Mouse (Mus musculus) neutrophil, adult 5-6 weeks (primary cell): Measurements from ENCODE around the gene Mindy1. TPM values are rescaled to one million over a fixed set of nuclear protein-coding genes. Genes with fewer than 3 reads are reported as not detected.

Source experiments
- ATAC-seq: fragments of 151-379, 151-347 bp; 2 replicates; pipeline ENCODE4 v1.8.0; 2017; ENCODE audit warnings: mild to moderate bottlenecking, moderate TSS enrichment; ENCODE audit not compliant: insufficient number of reproducible peaks, poor library complexity, low FRiP score, severe bottlenecking; ENCODE audit errors: extremely low read depth
- total RNA-seq: library from RNA; stranded (forward); fragments of 200-1000 nt; gene quantifications from 2 replicates; pipeline ENCODE4 v1.2.3, GENCODE M21; 2017

Gene Mindy1
- total RNA-seq, result 107 and 116 TPM in 2 replicates

DNA sequence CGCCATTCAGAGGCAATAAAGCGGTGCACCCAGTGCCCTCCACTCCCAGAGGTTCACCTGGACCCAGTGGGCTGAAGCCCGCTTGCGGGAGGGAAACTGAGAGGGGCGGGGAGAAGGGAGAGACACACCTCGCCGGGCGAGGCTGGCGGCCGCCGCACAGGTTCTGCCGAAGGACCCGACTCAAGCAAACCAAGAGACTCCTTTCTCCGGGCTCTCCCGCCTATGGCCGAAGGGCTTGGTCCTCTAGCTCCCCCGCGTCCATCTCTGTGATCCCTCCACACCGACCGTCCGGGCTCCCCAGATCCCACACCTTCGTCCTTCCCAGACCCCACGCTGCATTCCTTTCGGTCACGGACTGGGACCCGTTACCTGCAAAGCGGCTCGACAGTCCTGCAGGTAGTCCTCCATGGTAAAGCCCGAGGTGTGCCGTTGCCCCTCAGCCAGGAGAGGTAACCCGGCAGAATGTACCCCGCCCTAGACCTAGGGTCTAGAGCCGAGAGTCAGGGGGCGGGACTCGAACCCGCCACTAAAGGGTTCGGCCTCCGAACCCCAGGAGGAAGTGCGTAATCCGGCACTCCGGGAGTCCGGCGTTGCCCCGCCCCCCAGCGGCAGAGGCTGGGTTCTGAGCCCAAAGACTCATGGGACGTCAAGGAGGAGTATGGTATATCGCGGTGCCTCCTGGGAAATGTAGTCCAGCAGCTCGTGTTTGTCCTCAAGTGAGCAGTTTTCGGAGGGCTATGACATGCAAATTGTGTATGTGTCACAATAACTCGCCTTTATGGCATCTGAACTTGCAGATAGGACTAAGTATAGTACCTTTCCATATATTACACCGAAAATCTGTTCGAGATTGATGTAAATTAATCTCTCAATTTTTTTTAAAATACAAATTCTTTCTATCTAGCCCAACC is at the start of gene Mindy1, which contains the start of gene Prune1:
Mindy1 (plus strand) TSS at position 130 of the 911 bp plus-strand sequence.
Prune1 (minus strand) TSS at position 861 of the 911 bp plus-strand sequence.
- peak; percentile 95 for ATAC-seq

GRCm38 (mm10) chr3:95232771-95233170 is 48.4 kb upstream of the Mindy1 start:
- no peak for ATAC-seq

GRCm38 (mm10) chr3:95233303-95233980 is 47.7 kb upstream of the Mindy1 start:
- ATAC-seq, result no peak

DNA sequence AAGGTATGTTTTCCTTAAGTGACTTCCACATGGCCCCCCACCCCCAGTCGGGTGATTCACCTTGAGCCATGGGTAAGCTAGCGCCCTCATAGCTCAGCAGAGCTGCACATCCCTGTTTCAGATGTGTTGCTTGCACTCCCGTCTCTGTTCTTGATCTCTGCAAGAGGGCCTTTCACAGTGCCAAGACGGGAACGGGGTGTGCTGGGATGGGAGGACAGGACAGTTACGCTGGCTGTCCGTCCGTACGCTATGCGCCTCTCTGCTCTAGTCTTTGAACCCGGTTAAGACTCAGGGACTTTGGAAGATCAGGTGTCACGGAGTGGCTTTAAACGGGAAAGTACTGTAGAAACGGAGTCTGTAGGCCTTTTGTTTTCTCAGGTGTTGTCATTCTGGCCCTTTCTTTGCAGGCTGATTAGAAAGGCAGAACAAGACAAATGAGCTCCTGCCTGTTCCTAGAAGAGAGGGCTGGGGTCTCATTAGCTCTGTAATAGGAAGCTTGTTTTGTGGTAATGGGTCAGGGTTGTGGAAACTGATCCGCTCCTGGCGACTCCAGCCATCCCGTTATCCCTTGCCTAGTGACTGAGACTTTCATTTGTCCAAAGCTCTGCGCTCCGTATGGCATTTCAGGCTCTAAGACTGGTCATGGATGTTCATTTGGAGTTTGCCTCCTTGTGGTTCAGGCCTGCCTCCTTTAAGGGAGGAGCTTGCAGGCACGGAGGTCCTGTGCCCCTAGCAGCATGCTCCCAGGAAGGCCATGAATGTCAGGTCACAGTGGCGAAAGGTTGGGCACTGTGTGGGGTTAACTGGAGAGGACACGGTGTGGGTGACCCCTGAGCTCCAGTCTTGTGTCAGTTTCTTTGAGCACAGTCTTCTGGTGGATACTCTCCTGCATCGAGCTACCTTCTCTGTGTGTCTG is 45.5 kb upstream of the Mindy1 start:
- no peak for ATAC-seq

DNA sequence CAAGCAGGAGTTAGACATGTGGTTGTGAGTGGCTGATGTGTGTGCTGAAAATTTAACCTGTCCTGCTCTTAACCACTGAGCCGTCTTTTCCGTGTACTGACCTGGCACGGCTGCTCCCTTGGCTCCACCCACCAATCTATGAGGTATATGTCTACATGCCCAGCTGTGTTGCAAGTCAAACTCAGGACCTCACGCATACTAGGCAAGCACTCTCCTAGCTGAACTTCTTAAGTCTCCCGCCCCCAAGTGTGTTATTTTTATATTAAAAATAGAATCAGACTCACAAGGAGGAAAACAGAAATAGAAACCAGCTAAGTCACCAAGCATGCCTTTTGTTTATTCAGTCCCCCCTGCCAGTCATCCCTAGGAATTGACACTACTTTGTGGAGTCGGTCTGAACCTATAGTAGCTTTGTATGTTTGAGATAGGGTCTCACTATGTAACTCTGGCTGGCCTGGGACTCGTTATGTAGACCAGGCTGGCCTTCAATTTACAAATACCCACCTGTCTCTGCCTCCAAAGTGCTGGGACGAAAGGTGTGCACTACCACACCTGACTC is 43.5 kb upstream of the Mindy1 start:
- no peak for ATAC-seq

- no peak for ATAC-seq
Observed at GRCm38 (mm10) chr3:95239022-95239421, 42.1 kb upstream of the Mindy1 start.

DNA sequence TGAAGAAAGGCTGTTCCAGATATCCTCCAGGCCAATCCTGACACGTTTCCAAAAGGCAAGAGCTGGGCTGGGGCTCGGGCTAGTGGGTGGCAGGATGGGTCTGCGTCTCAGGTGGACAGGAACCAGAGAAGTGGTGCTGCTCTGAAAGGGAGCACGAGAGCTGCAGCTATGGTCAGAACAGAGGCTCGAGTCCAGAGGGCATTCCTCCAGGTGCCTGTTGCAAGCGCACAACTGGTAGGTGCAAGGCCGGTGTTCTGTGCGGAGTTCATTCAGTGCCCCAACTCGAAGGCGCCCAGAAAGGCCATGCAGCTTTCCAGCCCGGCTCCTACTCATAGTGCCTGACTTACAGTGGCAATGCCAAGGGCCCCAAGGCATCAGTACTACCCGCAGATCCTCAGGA is 41.2 kb upstream of the Mindy1 start:
- ATAC-seq, result peak; percentile 6; the same call in 1 of the 2 replicates

DNA sequence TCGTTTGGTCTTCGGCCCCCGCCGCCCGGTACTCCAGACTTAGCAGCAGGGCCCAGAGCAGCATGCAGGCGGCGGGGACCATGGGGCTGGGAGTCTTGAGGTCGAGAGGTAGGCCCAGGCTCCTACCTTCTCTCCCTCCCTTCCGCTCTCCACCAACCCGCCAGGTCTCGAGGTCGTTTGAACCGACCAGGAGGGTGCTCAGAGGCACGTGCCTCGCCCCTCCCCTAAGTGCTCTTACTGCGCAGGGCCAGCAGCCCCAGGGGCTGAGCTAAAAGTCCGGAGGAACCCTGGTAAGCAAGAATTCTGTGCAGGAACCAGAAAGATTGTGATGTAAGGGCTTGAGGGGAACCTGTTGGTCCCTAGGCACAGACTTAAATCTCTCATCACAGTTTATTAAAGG is 40.2 kb upstream of the Mindy1 start:
- no peak for ATAC-seq

DNA sequence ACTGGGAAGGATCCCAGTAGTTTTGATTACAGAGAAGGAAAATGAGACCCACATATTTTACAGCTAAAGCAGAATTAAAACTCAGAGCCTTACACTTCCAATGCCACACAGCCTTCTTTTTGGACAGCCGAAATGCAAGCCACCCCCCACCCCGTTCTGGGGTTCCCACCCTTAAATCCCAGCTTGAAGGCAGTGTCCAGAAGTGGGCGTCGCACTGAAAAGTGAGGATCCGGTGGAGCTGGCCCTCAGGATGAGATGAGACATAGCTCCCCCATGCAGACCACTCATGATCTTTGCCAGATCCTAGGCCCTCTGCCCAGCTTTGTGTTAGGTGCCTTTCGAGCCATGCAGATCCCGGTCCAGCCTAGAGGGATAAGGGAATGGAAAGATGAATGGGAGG is 39.6 kb upstream of the Mindy1 start, which contains the start of gene Gm128:
Gm128 (minus strand) TSS at position 101 of the 400 bp plus-strand sequence.
- ATAC-seq, result no peak

DNA sequence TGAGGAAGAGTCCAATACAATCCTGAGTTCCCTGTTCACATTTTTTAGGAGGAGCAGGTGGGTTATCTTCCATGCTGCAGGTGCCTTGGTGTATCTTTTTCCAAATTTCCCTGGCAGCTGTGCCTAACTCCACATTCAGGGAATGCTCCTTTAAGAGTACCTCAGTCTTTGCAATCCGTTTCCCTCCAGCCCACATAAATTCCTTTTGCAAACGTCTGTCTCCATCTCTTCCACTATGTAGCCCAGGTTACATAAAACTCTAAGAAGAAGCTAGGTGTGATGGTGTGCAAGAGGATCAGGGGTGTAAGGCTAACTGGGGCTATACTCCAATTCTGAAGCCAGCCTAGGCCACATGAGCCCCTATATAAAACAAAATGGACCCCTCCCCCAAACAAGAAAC is 38.1 kb upstream of the Mindy1 start:
- ATAC-seq, result no peak

GRCm38 (mm10) chr3:95246465-95247231 is 34.5 kb upstream of the Mindy1 start:
- ATAC-seq, result no peak

DNA sequence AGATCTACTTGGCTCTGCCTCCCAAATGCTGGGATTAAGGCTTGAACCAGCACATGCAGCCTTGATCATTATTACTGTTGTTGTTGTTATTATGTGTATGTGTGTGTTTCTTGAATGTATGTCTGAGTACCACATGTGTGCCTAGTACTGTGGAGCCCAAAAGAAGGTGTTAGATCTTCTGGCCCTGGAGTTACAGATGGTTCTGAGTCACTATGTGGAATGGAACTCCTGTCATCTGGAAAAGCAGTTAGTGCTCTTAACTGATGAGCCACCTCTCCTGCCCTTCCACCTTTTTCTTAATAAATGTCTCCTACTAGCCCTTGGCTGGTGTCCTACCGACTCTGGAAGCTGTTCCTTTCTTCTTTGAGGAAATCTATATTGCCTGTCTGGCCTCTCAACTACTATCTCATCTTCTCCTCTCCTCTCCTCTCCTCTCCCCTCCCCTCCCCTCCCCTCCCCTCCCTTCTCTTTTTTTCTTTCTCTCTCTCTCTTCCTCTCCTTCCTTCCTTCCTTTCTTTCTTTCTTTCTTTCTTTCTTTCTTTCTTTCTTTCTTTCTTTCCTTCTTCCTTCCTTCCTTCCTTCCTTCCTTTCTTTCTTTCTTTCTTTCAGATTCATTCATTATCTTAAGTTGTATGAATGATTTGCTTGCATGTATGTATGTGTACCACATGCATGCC is 33.3 kb upstream of the Mindy1 start:
- ATAC-seq, result no peak

DNA sequence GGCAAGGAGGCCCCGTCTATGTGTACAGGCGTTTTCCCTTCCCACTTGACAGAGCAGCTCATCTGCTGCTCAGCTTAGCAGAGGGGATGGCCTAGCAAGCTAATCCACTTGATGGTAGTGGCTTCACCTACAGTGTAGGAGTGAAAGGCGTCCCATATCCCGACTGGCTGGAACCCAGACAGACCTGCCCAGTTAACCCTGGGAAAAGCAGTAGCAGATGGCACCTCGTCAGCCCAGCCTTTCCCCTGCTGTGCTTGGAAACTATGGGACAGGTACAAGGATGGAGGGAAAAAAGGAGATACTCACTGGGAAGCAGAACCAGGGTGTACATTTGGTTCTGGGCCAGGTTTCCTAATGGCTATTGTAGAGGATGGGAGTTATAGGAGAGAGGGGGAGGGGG is 30.8 kb upstream of the Mindy1 start:
- ATAC-seq, result no peak

GRCm38 (mm10) chr3:95250783-95251424 is 30.2 kb upstream of the Mindy1 start, which contains the start of gene Bnipl:
Gene Bnipl, minus strand, starts transcription at chr3:95251193.
- no peak for ATAC-seq

- ATAC-seq, result no peak
Observed at GRCm38 (mm10) chr3:95256931-95257330, 24.2 kb upstream of the Mindy1 start.

DNA sequence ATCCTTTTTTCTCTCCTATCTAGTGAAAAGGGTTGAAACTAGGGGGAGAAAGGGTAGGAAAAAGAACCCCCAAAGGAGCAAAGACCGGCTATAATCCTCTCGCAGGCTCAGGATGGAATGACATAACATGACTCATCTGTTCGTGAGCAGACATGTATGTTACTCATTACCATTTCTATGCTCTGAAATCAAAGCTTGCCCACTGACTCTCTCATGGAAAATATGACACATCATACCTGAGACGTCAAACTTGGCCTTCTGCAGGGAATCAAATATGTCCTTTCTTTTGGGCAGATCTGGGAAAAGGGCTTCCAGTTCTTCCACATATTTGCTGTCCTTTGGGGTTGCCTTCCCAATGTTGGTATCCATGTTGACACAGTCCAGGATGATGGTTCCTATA is 19.2 kb upstream of the Mindy1 start:
- ATAC-seq, result no peak
